In the genomic region with DNA sequence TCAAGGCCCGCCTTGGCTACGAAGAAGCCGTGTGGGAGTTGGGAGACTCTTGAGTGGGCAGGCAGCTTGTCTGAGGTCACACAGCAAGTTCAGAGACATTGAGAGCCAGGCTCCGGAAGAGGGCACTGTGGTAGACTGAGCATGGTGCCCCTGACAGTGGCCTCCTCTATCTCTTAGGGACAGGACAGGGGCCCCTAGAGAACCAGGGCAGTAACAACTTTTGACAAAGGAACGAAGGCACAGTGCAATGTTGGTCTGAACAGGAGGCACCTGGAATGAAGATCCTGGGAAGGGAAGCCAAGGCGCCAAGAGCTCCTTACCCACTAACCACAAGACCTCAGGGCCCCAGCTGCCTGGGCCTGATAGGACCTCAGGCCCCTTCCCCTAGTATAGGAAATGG, we compare ENCODE assay signal across 8 mouse cellular contexts. TPM values are rescaled to one million over a fixed set of nuclear protein-coding genes. Genes with fewer than 3 reads are reported as not detected.
DNase-seq lines count a peak whose midpoint lies in the region; ATAC-seq lines count a peak whose summit lies in the region.

No protein-coding gene starts in this region.

- intact Hi-C loops in heart, postnatal 14 days (cut with DNase I): no loop called here

- 81% methylated on average over 6 of the region's 6 CpGs for WGBS in heart, embryonic 11.5 days (ENCODE audit: insufficient replicate concordance)
- WGBS in hindbrain, embryonic 16.5 days: 86% methylated on average over 6 of the region's 6 CpGs
- WGBS in neural tube, embryonic 15.5 days: 87% methylated on average over 6 of the region's 6 CpGs

- 0 out of 2 replicates have a peak, but pooled peaks cover 2% of the 10 kb centered on the region for H3K27me3 ChIP-seq in heart, embryonic 11.5 days (ENCODE audit: control insufficient read depth, insufficient read depth, low read length)
- H3K27me3 ChIP-seq in hindbrain, embryonic 16.5 days (replicated peaks; ENCODE audit: control insufficient read depth, insufficient read depth, low read length): no peaks in the 10 kb centered on the region
- H3K27me3 ChIP-seq in neural tube, embryonic 15.5 days (replicated peaks): no peaks in the 10 kb centered on the region

- peak overlapping the region; percentile 36 for H3K4me3 ChIP-seq in heart, embryonic 11.5 days (ENCODE audit: low read depth, low read length)
- H3K4me3 ChIP-seq in brown adipose tissue, adult 24 weeks (ENCODE audit: insufficient read depth, low read depth, low read length): peak overlapping the region; percentile 82
- peak overlapping the region; percentile 20; the same call in 1 of the 2 replicates for H3K4me3 ChIP-seq in hindbrain, embryonic 16.5 days (ENCODE audit: low read length)
- H3K4me3 ChIP-seq in neural tube, embryonic 15.5 days (replicated peaks): no peak overlapping the region

- peaks cover 30% of the 10 kb centered on the region for H3K4me1 ChIP-seq in heart, embryonic 11.5 days (ENCODE audit: control insufficient read depth, insufficient read depth, low read length)
- peaks cover 29% of the 10 kb centered on the region for H3K4me1 ChIP-seq in brown adipose tissue, adult 24 weeks (ENCODE audit: control insufficient read depth, insufficient read depth, insufficient read length, low read length)
- H3K4me1 ChIP-seq in hindbrain, embryonic 16.5 days (ENCODE audit: control insufficient read depth, insufficient read depth, low read depth, low read length): peaks cover 39% of the 10 kb centered on the region
- peaks cover 56% of the 10 kb centered on the region for H3K4me1 ChIP-seq in neural tube, embryonic 15.5 days

- H3K36me3 ChIP-seq in heart, embryonic 11.5 days (ENCODE audit: control insufficient read depth, insufficient read depth, low read length): no peaks in the 10 kb centered on the region
- H3K36me3 ChIP-seq in hindbrain, embryonic 16.5 days (ENCODE audit: control insufficient read depth, insufficient read depth, low read length): no peaks in the 10 kb centered on the region
- no peaks in the 10 kb centered on the region for H3K36me3 ChIP-seq in neural tube, embryonic 15.5 days

- ATAC-seq in heart, embryonic 11.5 days (replicated peaks; ENCODE audit: insufficient number of reproducible peaks, low FRiP score, low TSS enrichment): 0 out of 2 replicates have a peak, but pooled peaks have one; percentile 39
- ATAC-seq in hindbrain, embryonic 16.5 days: no peak
- no peak for ATAC-seq in neural tube, embryonic 15.5 days (ENCODE audit: low FRiP score)

- H3K27ac ChIP-seq in heart, embryonic 11.5 days (ENCODE audit: low read depth, low read length): 0 out of 2 replicates have a peak overlapping the region, but pooled peaks have one; percentile 4
- H3K27ac ChIP-seq in brown adipose tissue, adult 24 weeks (replicated peaks; ENCODE audit: low read depth, low read length): peak overlapping the region; percentile 98
- H3K27ac ChIP-seq in hindbrain, embryonic 16.5 days (ENCODE audit: low read depth, low read length): 0 out of 2 replicates have a peak overlapping the region, but pooled peaks have one; percentile 73
- H3K27ac ChIP-seq in neural tube, embryonic 15.5 days (replicated peaks): no peak overlapping the region

- no peak for DNase-seq in heart, postnatal 14 days
- no peak for DNase-seq in layer of hippocampus, adult 11-12 months (ENCODE audit: low spot score)
- no peak for DNase-seq in ovary, postnatal 10 days (ENCODE audit: low spot score)
- DNase-seq in cerebellum, postnatal 25 days: no peak

- H3K4me2 ChIP-seq in heart, embryonic 11.5 days: peak overlapping the region; percentile 54
- peak overlapping the region; percentile 48 for H3K4me2 ChIP-seq in hindbrain, embryonic 16.5 days (ENCODE audit: low read length)
- peak overlapping the region; percentile 40 for H3K4me2 ChIP-seq in neural tube, embryonic 15.5 days

- no peaks in the 10 kb centered on the region for H3K9me3 ChIP-seq in heart, embryonic 11.5 days (replicated peaks; ENCODE audit: control insufficient read depth, low read length)
- H3K9me3 ChIP-seq in hindbrain, embryonic 16.5 days (ENCODE audit: control insufficient read depth, low read length): no peaks in the 10 kb centered on the region
- no peaks in the 10 kb centered on the region for H3K9me3 ChIP-seq in neural tube, embryonic 15.5 days (replicated peaks)

- H3K9ac ChIP-seq in heart, embryonic 11.5 days (ENCODE audit: low read depth, low read length): peak overlapping the region; percentile 39
- H3K9ac ChIP-seq in hindbrain, embryonic 16.5 days (ENCODE audit: low read depth, low read length): peak overlapping the region; percentile 49; the same call in 1 of the 2 replicates
- no peak overlapping the region for H3K9ac ChIP-seq in neural tube, embryonic 15.5 days (replicated peaks)

RNA-seq across cellular contexts. Expression of gene Adgrg1, which starts 10.5 kb away (rescaled TPM):
- 6.4 and 7.5 TPM in 2 replicates for polyA plus RNA-seq in heart, embryonic 11.5 days (2014; fragmentation: Nextera tagmentation; extraction: Ambion mirVana)
- 10 to 100 TPM; 59.3 to 73.3 TPM for total RNA-seq in heart, postnatal 14 days (2021)
- 7.4 and 18.4 TPM in 2 replicates for polyA plus RNA-seq in brown adipose tissue, adult 24 weeks (2012; ENCODE audit: insufficient read depth, insufficient read length, missing spikeins)
- polyA plus RNA-seq in hindbrain, embryonic 16.5 days (2015; fragmentation: Nextera tagmentation; extraction: Ambion mirVana): 112 and 135 TPM in 2 replicates
- polyA plus RNA-seq in neural tube, embryonic 15.5 days (2015; fragmentation: Nextera tagmentation; extraction: Ambion mirVana): 80.9 and 96.9 TPM in 2 replicates

RNA-seq across cellular contexts. Expression of gene Adgrg3, which starts 32.5 kb away (rescaled TPM):
- 2.0 and 4.5 TPM in 2 replicates for polyA plus RNA-seq in heart, embryonic 11.5 days (2014; fragmentation: Nextera tagmentation; extraction: Ambion mirVana)
- 1 to 10 TPM; 1.5 TPM for total RNA-seq in heart, postnatal 14 days (2021)
- polyA plus RNA-seq in brown adipose tissue, adult 24 weeks (2012; ENCODE audit: insufficient read depth, insufficient read length, missing spikeins): not detected in 2 replicates
- 1.2 and 1.3 TPM in 2 replicates for polyA plus RNA-seq in hindbrain, embryonic 16.5 days (2015; fragmentation: Nextera tagmentation; extraction: Ambion mirVana)
- 0.95 and 4.7 TPM in 2 replicates for polyA plus RNA-seq in neural tube, embryonic 15.5 days (2015; fragmentation: Nextera tagmentation; extraction: Ambion mirVana)
